Mouse (Mus musculus) lung, embryonic 15.5 days (tissue): ENCODE measurements around the gene Arhgef15. TPM values are rescaled to one million over a fixed set of nuclear protein-coding genes. Genes with fewer than 3 reads are reported as not detected.
"Not testable (repeated sequence)": the region's sequence is repeated elsewhere in the genome, so short reads cannot be mapped to it uniquely, and the experiment has no call there.

ENCODE experiments used
- ATAC-seq: fragments of 200-750 bp; cut with Nextera tagmentation; 2 replicates; pipeline ENCODE4 v1.8.0; 2017; ENCODE audit warnings: moderate number of reproducible peaks, borderline replicate concordance; ENCODE audit not compliant: low FRiP score, low TSS enrichment; ENCODE audit errors: extremely low read depth
- H3K27ac ChIP-seq: fragments of 300-500 bp; sonication (generic); 2 replicates; pipeline ENCODE4 v1.5.1; 2015; ENCODE audit warnings: moderate library complexity, mild to moderate bottlenecking, inconsistent platforms
- H3K27me3 ChIP-seq: fragments of 300-500 bp; sonication (generic); 2 replicates; pipeline ENCODE4 v1.6.1; 2015; ENCODE audit warnings: inconsistent platforms
- H3K36me3 ChIP-seq: fragments of 300-500 bp; sonication (generic); 2 replicates; pipeline ENCODE4 v1.6.1; 2015; ENCODE audit warnings: inconsistent platforms
- H3K4me1 ChIP-seq: fragments of 300-500 bp; sonication (generic); 2 replicates; pipeline ENCODE4 v1.6.1; 2015; ENCODE audit warnings: inconsistent platforms
- H3K4me2 ChIP-seq: fragments of 300-500 bp; sonication (generic); 2 replicates; pipeline ENCODE4 v1.6.1; 2015; ENCODE audit warnings: inconsistent platforms, mild to moderate bottlenecking, moderate library complexity
- H3K4me3 ChIP-seq: fragments of 300-500 bp; sonication (generic); 2 replicates; pipeline ENCODE4 v1.5.1; 2015; ENCODE audit warnings: mild to moderate bottlenecking, inconsistent platforms
- H3K9ac ChIP-seq: fragments of 300-500 bp; sonication (generic); 2 replicates; pipeline ENCODE4 v1.6.1; 2015; ENCODE audit warnings: inconsistent platforms
- H3K9me3 ChIP-seq: fragments of 300-500 bp; sonication (generic); 2 replicates; pipeline ENCODE4 v1.6.1; 2016; ENCODE audit warnings: inconsistent platforms
- WGBS: fragments of 180-500 bp; shearing (Covaris S2); methylation state at CpG from one replicate; pipeline ENCODE4 v1.1.7; 2015; 5-methylcytosine and 5-hydroxymethylcytosine counted together
- polyA plus RNA-seq: library from polyadenylated mRNA; unstranded; fragments of >200 nt; fragmentation: Nextera tagmentation; extraction: Ambion mirVana; gene quantifications from 2 replicates; pipeline ENCODE4 v1.2.1, GENCODE M21; 2015

The Arhgef15 gene
- polyA plus RNA-seq, 1 experiment from 2014 or later = 24.4 TPM

DNA sequence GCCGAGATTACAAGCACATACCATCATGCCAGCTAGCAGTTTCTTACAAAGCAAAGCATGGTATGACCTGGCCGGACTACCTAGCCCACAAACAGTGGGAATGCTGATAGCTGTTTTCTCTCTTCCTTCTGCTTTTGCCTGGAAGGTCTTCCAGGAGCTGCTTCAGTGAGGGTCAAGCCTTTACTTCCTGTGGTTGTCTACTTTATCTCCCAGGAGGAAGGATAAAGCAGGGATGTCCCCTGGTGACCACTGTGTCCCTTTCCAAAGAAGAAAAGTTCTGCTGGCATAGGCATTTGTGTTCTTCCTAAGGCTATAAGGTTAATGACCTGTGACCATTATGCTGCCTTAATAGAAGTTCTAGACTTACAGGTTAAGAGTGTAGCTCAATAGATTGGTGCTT, 6.1 kb upstream of the Arhgef15 start:
- WGBS = 64% methylated on average over 2 of the region's 2 CpGs
- Histone ChIP-seq H3K4me1 (peaks cover 7% of the 10 kb centered on the region), H3K36me3 (no peaks in the 10 kb centered on the region), H3K27me3 (no peaks in the 10 kb centered on the region), H3K4me2 (no peak overlapping the region), H3K9me3 (no peaks in the 10 kb centered on the region), H3K9ac (no peak overlapping the region), H3K27ac (no peak overlapping the region), H3K4me3 (no peak overlapping the region)
- no peak for ATAC-seq

DNA sequence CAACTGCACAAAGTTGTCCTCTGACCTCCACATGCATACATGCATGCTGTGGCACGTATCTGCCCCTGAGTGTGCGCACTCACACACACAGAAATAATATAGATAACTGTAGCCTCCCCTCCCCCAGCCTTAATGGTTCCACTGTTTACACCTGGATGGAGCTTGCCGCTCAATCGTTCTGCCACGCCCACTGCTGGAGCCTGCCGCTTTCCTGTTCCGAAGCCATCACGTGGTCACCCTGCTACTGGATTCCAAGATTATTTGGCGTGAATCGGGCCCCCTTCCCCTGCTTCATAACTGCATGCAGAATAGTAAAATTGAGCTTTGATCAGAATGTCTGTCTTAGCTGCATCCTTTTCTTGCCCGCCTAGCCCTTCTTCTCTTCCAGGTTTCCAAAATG, 4.9 kb upstream of the Arhgef15 start:
- H3K9me3 ChIP-seq, H3K27me3 ChIP-seq, H3K4me3 ChIP-seq, ATAC-seq, H3K4me1 ChIP-seq, H3K27ac ChIP-seq, H3K36me3 ChIP-seq, H3K9ac ChIP-seq, H3K4me2 ChIP-seq: not testable (repeated sequence)
- WGBS = 19% methylated on average over 11 of the region's 11 CpGs

DNA sequence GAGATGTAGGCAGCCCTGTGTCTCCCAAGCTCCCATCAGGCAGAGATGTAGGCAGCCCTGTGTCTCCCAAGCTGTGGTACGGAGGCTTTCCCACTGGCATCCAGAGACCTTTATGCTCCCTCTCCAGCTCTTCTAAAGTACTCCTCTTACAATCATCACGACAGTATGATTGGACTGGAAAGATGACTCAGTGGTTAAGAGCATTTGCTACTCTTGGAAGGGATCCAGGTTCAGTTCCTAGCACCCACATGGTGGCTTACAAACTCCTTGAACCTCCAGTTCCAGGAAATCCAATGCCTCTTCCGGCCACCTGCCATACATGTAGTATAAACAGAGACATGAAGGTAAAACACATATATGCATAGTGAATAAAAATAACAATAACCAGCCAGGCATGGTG, 4.3 kb upstream of the Arhgef15 start:
- Histone ChIP-seq H3K9me3 (no peaks in the 10 kb centered on the region), H3K36me3 (no peaks in the 10 kb centered on the region), H3K9ac (no peak overlapping the region), H3K4me3 (no peak overlapping the region), H3K4me1 (no peaks in the 10 kb centered on the region), H3K4me2 (no peak overlapping the region), H3K27ac (no peak overlapping the region), H3K27me3 (peaks cover 11% of the 10 kb centered on the region)
- 55% methylated on average over 3 of the region's 3 CpGs for WGBS
- ATAC-seq = no peak

DNA sequence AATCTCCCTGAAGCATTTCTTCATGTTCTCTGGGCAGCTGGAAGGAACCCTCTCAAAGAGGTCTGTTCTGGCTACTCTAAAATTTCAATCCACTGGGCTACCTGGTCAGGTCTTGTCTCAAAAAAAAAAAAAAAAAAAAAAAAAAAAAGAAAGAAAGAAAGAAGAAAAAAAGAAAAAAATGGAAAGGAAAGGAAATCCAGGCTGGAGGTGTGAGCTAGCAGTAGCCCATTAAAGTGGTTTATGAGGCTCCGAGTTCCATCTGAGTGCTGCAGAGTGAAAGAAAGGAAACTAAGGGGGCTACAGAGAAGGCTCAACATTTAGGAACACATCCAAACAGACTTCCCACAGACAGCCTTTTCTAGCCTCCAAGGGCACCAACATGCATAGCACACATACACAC, 691 bp upstream of the Arhgef15 start:
- H3K4me2 ChIP-seq = peak overlapping the region; percentile 39; the same call in 1 of the 2 replicates
- H3K9me3 ChIP-seq = no peaks in the 10 kb centered on the region
- WGBS = 87% methylated on average over 1 of the region's 1 CpGs
- H3K36me3 ChIP-seq = no peaks in the 10 kb centered on the region
- ATAC-seq = no peak
- H3K4me1 ChIP-seq = peaks cover 15% of the 10 kb centered on the region; the same call in 1 of the 2 replicates
- H3K27ac ChIP-seq = no peak overlapping the region
- peaks cover 40% of the 10 kb centered on the region for H3K27me3 ChIP-seq
- H3K9ac ChIP-seq = no peak overlapping the region
- peak overlapping the region; percentile 41; the same call in 1 of the 2 replicates for H3K4me3 ChIP-seq

DNA sequence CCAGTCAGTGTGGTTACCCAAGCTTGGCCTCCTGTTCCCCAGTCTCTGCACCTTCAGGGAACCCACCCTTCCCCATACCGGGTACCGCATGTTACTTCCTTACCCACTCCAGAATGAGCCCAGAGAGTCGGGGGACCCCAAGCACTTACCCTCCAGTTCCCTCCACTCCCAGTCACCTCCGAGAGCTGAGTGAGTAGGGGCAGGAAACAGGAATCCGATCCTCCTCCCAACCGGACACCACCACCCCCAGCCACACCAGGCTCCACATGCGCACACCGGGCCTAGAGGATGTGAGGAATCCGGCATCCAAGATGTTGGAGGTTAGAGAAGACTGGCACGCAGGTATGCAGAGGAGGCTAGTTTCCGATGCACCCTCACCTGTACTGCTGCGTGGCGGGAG, 583 bp downstream of the Arhgef15 start:
- peaks cover 15% of the 10 kb centered on the region; the same call in 1 of the 2 replicates for H3K4me1 ChIP-seq
- peak overlapping the region; percentile 39 for H3K4me2 ChIP-seq
- peak; percentile 40; the same call in 1 of the 2 replicates for ATAC-seq
- H3K4me3 ChIP-seq = peak overlapping the region; percentile 41
- peak overlapping the region; percentile 83 for H3K27ac ChIP-seq
- no peaks in the 10 kb centered on the region for H3K9me3 ChIP-seq
- 27% methylated on average over 13 of the region's 13 CpGs for WGBS
- no peaks in the 10 kb centered on the region for H3K36me3 ChIP-seq
- peaks cover 40% of the 10 kb centered on the region for H3K27me3 ChIP-seq
- peak overlapping the region; percentile 22 for H3K9ac ChIP-seq

DNA sequence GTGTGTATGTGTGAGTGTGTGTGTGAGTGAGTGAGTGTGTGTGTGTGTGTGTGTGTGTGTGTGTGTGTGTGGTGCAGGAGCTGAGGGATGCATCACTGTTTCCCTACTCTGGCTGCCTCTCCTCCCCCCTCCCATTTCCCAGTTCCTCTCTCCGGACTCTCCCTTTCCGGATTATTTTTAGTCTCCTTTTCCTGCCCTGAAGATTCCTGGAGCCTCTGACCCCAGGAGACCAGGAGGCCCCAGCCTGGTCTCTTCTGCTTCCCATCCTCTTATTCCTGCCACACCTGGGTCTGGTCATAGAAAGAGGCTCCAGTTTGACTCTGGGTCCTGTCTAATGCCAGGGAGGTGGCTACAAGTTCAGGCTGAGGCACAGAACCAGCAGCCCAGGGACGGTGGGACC, 1.2 kb downstream of the Arhgef15 start:
- H3K9ac ChIP-seq = no peak overlapping the region
- WGBS = 35% methylated on average over 3 of the region's 3 CpGs
- ATAC-seq = no peak
- no peaks in the 10 kb centered on the region for H3K36me3 ChIP-seq
- peaks cover 15% of the 10 kb centered on the region; the same call in 1 of the 2 replicates for H3K4me1 ChIP-seq
- H3K27ac ChIP-seq = peak overlapping the region; percentile 83
- H3K9me3 ChIP-seq = no peaks in the 10 kb centered on the region
- peak overlapping the region; percentile 41 for H3K4me3 ChIP-seq
- H3K27me3 ChIP-seq = peaks cover 40% of the 10 kb centered on the region
- peak overlapping the region; percentile 67 for H3K4me2 ChIP-seq

DNA sequence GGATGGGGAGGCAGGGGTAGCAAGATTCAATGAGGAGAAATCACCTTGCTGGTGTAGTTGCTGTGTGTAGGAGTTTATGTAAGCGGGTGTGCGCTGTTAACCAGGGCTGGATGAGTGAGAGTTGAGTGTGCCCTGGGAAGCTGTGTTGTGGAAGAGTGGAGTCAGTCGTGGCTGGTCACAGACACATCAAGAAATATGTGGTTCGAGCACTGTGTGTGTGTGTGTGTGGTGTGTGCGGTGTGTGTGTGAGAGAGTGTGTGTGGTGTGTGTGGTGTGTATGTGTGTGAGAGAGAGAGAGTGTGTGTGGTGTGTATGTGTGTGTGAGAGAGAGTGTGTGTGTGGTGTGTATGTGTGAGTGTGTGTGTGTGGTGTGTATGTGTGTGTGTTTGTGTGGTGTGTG, 1.8 kb downstream of the Arhgef15 start:
- Histone ChIP-seq H3K4me2 (peak overlapping the region; percentile 67), H3K4me1 (peaks cover 15% of the 10 kb centered on the region; the same call in 1 of the 2 replicates), H3K4me3 (peak overlapping the region; percentile 39), H3K9me3 (no peaks in the 10 kb centered on the region), H3K27me3 (peaks cover 40% of the 10 kb centered on the region), H3K9ac (no peak overlapping the region), H3K36me3 (no peaks in the 10 kb centered on the region), H3K27ac (no peak overlapping the region)
- ATAC-seq = no peak
- 63% methylated on average over 5 of the region's 5 CpGs for WGBS

DNA sequence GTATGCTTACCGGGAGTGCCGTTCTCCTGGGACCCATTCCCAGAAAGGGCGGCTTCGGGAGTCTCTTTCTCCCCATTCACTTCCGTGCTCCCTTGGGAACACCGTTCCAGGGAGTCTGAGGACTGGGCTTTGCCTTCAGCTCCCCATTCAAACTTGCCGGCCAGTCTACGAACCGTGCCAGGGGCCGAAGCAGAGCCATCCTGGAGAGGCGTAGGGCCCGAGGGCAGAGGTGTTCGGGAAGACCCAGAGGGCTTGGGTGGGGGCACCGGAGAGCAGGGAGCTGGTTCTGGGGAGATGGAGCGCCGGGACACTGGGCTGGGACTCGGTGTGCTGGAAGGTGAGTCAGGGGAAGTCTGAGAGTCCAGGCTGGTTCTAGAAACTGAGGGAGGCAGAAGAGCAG, 2.9 kb downstream of the Arhgef15 start:
- 1% methylated on average over 17 of the region's 17 CpGs for WGBS
- no peak overlapping the region for H3K27ac ChIP-seq
- no peak for ATAC-seq
- peaks cover 15% of the 10 kb centered on the region; the same call in 1 of the 2 replicates for H3K4me1 ChIP-seq
- H3K4me3 ChIP-seq = peak overlapping the region; percentile 39
- no peaks in the 10 kb centered on the region for H3K9me3 ChIP-seq
- no peaks in the 10 kb centered on the region for H3K36me3 ChIP-seq
- H3K4me2 ChIP-seq = peak overlapping the region; percentile 67
- peak overlapping the region; percentile 10 for H3K9ac ChIP-seq
- peaks cover 40% of the 10 kb centered on the region for H3K27me3 ChIP-seq

DNA sequence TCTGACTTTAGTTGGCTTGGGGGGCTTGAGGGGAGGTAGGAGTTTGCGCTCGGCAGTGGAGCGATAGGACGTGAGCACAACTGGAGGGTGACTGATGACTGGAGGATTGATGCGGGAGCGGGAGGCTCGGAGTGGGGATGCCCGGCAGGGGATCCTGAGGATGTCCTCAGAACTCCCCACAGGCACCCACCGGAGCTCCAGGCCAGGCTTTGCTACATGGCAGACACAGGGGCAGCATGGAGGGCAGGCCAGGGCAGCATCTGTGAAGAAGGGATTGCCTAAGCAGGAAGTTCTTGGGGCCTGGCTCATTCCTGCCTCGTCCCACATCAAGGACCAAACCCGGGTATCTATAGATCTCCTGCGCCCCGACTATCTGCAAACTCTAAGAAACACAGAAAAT, 3.4 kb downstream of the Arhgef15 start:
- Histone ChIP-seq H3K4me3 (peak overlapping the region; percentile 39), H3K9me3 (no peaks in the 10 kb centered on the region), H3K4me1 (peaks cover 15% of the 10 kb centered on the region; the same call in 1 of the 2 replicates), H3K4me2 (peak overlapping the region; percentile 67), H3K27ac (no peak overlapping the region), H3K27me3 (peaks cover 40% of the 10 kb centered on the region), H3K36me3 (0 out of 2 replicates have a peak, but pooled peaks cover 2% of the 10 kb centered on the region), H3K9ac (peak overlapping the region; percentile 10; the same call in 1 of the 2 replicates)
- ATAC-seq = no peak
- 10% methylated on average over 13 of the region's 13 CpGs for WGBS

DNA sequence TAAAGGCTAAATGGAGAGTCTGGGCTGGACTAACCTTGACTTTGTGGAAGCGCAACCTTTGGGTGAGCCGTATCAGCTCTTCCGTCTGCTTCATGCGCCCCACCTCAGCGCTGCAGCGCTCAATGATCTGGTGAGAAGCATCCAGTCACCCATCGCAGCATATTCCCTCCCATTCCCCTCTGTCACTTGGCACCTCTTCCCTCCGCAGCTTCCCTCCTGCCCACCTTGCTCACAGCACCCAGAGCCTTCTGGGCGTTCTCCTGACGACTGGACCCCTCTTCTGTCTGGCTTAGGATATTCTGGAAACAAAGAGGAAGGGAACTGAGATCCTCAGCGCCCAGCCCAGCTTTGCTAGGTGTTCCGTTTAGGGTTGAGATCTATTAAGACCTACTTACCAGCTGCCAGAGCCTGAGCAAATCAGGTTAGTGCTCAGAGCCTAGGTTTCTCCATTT, 9.7 kb downstream of the Arhgef15 start:
- WGBS = 16% methylated on average over 12 of the region's 12 CpGs

DNA sequence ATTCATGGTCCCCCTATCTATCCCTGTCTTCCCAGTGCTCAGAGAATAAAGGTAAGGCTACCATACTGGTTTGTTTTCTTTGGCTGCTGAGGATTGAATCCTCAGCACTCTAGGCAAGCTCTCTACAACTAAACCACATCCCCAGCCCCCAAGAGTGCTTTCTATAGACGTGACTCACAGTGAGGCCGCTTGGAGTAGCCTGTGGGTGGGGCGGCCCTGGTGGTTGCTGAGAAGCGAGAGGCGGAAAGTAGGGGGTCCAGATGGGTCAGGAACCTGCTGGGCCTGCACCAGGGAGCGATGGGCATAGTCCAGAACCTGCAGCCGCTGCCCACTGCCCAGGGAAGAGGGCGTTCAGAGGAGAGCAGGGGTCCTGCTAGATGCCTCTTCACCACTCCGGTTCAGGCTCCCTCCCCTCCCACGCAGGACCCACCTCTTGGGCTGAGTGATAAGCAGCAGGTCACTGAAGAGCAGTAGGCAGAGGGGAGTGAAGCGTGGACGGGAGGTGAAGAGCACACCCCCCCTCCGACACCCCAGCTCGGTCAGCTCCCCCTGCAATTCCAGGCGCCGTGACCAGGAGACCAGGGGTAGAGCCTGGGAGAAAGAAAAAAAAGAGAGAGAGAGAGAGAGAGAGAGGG, 10.4 kb downstream of the Arhgef15 start:
- peak overlapping the region; percentile 29; the same call in 1 of the 2 replicates for H3K4me2 ChIP-seq
- ATAC-seq = peak; percentile 31; the same call in 1 of the 2 replicates
- H3K27me3 ChIP-seq = peaks cover 26% of the 10 kb centered on the region; the same call in 1 of the 2 replicates
- H3K36me3 ChIP-seq = peaks cover 6% of the 10 kb centered on the region; the same call in 1 of the 2 replicates
- no peak overlapping the region for H3K27ac ChIP-seq
- H3K9ac ChIP-seq = no peak overlapping the region
- WGBS = 9% methylated on average over 14 of the region's 16 CpGs
- H3K4me1 ChIP-seq = no peaks in the 10 kb centered on the region
- no peaks in the 10 kb centered on the region for H3K9me3 ChIP-seq
- no peak overlapping the region for H3K4me3 ChIP-seq

More for the DNA sequence above, 9.7 kb downstream of the Arhgef15 start:
- no peak overlapping the region for H3K9ac ChIP-seq
- ATAC-seq = no peak
- peaks cover 26% of the 10 kb centered on the region; the same call in 1 of the 2 replicates for H3K27me3 ChIP-seq
- no peak overlapping the region for H3K4me2 ChIP-seq
- no peak overlapping the region for H3K27ac ChIP-seq
- H3K4me3 ChIP-seq = no peak overlapping the region
- no peaks in the 10 kb centered on the region for H3K4me1 ChIP-seq
- H3K36me3 ChIP-seq = peaks cover 6% of the 10 kb centered on the region; the same call in 1 of the 2 replicates
- no peaks in the 10 kb centered on the region for H3K9me3 ChIP-seq

DNA sequence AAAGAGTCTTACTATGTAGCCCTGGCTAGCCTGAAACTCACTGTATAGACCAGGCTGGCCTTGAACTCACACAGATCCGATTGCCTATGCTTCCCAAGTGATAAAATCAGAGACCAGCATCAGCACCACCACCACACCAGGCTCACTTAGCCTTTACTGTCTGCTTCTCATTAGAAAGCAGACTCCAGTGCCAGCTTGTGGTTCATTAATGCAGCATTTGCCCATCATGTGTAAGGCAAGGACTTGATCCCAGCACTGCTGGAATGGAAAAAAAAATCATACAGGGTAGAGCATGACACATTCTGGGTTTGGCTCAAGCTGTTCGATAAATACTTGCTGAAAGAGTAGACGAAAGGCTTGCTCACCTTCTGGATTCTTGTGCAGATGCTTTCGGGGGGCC, 11.3 kb downstream of the Arhgef15 start:
- Histone ChIP-seq H3K4me2 (no peak overlapping the region), H3K9ac (no peak overlapping the region), H3K27ac (no peak overlapping the region), H3K27me3 (peaks cover 26% of the 10 kb centered on the region; the same call in 1 of the 2 replicates), H3K36me3 (peaks cover 6% of the 10 kb centered on the region; the same call in 1 of the 2 replicates), H3K4me3 (no peak overlapping the region), H3K9me3 (no peaks in the 10 kb centered on the region), H3K4me1 (0 out of 2 replicates have a peak, but pooled peaks cover under 1% of the 10 kb centered on the region)
- no peak for ATAC-seq
- WGBS = 88% methylated on average over 4 of the region's 4 CpGs
